Mouse (Mus musculus) cerebellum, adult 9-10 months (tissue): ENCODE results near the gene Cfap45.

Experiments used
- DNase-seq: peaks from one replicate; pipeline ENCODE4 v3.0.0; 2022

Cfap45 gene

DNA sequence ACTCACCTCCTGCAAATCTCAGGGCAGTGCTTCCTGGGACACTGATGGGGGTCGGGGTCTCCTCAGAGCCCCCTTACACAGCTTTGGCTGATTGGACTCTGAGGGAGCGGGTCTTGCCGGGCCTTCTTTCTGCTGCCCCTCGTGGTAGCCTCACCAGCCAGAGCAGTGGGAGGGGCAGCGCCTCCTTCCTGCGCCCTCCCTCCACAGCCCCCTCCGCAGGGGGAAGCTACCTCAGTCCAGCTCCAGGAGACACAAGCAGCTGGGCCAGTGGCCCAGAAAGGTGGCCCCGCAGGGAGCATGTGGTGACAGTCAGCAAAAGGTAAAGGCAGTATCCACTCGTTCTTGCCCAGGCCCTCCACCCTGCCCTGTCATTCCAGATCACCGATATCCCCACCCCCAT lies 23.2 kb upstream of the Cfap45 start:
- no peak for DNase-seq

- DNase-seq, result no peak
Observed at GRCm38 (mm10) chr1:172499765-172500441, 20.7 kb upstream of the Cfap45 start, which contains the start of gene Tagln2. Gene Tagln2, plus strand, starts transcription at chr1:172500047.

GRCm38 (mm10) chr1:172500451-172501370 lies 19.9 kb upstream of the Cfap45 start:
- no peak for DNase-seq

DNA sequence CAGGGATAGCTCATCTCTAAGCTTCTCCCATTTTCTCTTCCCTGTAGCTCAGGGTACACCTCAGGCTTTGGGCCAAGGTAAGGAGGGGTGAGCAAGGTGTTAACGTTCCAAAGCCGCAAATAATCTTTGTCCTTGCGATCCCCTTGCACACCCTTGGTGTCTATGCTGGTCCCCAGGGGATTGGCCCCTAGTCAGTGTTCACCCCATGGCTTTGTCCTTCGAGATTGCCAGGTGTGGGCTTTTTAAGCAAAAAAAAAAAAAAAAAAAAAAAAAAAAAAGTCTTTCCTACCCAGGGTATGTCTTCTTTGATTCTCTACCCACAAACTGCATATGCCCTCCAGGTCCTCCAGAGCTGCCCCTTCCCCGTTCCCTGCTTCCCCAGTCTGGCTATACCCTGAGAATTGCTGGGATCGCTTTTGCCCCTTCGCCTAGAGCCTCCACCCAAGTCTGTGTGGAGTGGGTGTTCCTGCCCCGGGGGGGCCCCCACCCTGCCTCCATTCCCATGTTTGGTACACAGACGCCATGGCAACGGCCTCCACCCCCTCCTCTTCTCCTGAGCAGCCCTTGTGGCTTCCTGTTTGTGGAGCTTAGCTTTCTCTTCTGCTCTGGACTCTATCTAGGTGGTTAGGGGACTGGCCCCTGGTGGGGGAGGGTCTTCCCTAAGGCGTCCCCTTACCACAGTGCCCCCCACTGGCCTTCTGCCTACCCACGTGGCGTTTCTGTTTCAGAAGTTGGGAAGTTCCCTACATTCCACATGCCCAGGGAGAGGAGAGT lies 19.0 kb upstream of the Cfap45 start:
- DNase-seq, result no peak

GRCm38 (mm10) chr1:172502145-172503110 lies 18.2 kb upstream of the Cfap45 start:
- DNase-seq, result no peak

DNA sequence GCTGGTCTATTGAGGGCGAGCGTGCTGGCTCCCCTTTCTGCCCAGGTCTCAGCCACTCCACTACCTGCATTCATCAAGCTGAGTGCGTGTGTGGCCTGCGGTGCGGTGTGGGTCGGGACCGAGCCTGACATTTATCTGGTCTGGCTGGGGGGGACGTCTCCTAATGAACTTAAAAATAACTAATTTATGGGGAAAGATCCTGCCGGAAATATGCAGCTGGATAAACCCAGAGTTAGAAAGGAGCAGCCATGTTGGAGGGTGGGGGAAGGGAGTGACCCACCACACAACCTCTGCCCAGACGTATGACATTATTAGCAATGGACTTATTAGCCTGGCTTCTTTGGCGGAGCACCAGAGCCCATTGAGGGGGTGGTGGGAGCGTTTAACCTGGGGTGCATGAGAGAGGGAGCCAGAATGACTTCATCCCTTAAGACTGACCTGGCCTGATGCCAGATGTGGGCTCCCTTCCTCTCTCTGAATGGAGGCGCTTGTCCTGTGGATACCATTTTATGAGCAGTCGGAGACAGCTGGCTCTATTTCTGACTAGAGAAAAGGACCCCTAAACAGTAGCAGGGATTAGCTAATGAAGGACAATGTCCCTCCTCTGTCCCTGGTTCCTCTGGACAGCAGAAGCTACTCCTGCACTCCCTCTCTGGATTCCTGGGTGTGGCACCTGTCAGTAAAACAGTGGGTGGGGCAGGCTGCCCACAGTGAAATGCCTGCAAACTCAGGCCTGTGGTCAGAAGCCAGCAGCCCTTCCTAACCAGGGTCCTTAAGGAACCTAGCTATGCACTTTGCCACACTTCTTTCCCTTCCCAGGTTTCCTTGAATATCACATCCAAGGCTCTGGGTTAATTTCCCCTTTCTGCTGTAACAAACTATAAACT lies 17.2 kb upstream of the Cfap45 start:
- no peak for DNase-seq

- DNase-seq, result no peak
Observed at GRCm38 (mm10) chr1:172504756-172505155, 15.8 kb upstream of the Cfap45 start.

GRCm38 (mm10) chr1:172507001-172507400 lies 13.6 kb upstream of the Cfap45 start:
- DNase-seq, result no peak

GRCm38 (mm10) chr1:172507701-172508100 lies 12.9 kb upstream of the Cfap45 start:
- no peak for DNase-seq

DNA sequence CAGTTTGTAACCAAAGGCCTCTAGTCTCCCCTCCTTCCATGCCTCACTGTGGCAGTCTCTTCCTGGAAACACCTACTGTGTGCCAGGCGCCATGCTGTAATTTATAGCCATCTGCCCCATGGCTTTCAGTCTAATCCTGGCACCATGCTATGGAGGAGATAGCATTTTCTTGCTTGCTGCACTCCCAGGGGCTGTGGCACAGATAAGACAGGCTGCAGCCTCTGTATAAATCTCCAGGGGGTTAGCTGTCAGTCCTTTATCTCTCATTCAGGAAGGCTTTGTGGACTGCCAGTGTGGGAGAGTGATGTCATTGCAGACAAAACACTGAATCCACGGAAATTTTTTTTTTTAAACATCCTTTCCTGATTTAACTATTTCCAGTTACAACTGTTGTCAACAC lies 12.4 kb upstream of the Cfap45 start:
- DNase-seq, result no peak

- DNase-seq, result no peak
Observed at GRCm38 (mm10) chr1:172509235-172509634, 11.4 kb upstream of the Cfap45 start.

GRCm38 (mm10) chr1:172509983-172510382 lies 10.6 kb upstream of the Cfap45 start:
- DNase-seq, result no peak

DNA sequence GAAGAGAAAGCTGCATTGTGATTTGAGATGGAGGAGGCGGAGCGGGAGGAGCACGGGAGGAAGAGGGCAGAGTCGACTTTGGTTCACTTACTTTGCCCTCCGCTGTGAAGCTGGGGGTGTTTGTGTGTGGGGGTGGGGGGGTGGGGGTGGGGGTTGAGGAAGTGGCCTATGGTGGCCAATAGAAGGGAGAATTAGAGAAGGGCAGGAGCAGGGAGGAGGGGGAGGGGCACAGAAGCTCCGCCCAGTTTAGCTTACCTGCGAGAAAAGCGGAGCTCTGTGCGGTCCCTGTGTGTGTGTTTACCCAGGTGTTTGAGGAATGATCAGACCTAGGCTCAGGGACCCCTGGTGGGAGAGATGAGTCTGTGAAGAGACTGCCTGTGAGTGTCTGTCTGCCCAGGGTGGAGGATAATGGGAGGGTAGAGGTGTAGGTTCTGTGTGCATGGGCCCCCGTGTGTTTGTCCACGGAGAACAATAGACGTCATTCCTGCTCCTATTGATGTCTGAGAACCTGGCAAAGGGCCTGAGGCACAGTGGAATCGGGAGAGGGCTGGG lies 10.1 kb upstream of the Cfap45 start:
- DNase-seq, result no peak

- DNase-seq, result no peak
Observed at GRCm38 (mm10) chr1:172512962-172513361, 7.6 kb upstream of the Cfap45 start.

DNA sequence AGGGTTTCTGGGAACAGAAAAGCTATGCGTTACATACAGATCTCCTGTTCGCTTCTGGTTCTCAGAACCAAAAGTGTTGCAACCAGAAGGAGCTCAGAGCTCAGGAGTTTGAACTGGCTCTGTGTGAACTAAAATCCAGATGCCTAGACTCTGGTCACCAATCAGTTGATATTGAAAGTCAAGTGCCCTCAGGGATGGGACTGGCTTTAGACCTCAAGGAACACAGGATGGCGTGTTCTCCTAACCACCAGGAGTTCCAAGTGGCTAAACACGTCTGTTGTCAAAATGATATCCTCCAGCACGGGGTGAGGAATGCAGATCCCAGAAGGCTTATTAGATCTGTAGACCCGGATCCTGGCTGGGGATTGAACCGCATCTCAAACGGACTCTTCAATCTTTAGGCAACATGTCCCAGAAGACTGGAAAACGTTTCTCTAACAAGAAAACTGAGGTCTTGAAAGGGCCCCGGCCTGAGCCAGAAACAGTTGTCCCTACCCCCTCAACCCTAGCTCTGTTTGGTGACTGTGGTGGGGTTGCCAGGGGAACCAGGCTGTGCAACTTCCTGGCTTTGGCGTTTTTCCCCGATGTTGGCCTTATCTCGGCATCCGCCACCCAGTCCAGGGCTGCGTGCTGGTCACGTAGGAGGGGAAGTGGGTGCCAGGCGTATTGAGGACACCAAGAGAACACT lies 6.9 kb upstream of the Cfap45 start:
- no peak for DNase-seq

GRCm38 (mm10) chr1:172514213-172514529 lies 6.4 kb upstream of the Cfap45 start:
- no peak for DNase-seq

- no peak for DNase-seq
Observed at GRCm38 (mm10) chr1:172514551-172515268, 5.9 kb upstream of the Cfap45 start.

- no peak for DNase-seq
Observed at GRCm38 (mm10) chr1:172515396-172515795, 5.2 kb upstream of the Cfap45 start.

DNA sequence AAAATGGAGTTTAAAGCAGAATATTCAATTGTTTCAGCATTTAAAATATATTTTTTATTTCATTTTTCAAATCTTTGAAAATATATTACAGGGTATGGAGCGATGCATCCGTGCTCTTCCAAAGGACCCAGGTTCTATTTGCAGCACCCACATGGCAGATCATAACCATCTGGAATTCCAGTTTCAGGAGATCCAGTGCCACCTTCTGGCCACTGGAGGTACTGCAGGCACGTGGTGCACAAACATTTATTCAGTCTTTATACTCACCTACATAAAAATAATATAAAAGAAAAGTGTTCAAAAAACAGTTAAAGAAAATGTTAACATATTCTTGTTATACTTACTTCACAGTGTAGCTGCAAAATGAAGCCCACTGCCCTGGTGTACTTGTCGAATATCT lies 2.6 kb upstream of the Cfap45 start:
- DNase-seq, result no peak

DNA sequence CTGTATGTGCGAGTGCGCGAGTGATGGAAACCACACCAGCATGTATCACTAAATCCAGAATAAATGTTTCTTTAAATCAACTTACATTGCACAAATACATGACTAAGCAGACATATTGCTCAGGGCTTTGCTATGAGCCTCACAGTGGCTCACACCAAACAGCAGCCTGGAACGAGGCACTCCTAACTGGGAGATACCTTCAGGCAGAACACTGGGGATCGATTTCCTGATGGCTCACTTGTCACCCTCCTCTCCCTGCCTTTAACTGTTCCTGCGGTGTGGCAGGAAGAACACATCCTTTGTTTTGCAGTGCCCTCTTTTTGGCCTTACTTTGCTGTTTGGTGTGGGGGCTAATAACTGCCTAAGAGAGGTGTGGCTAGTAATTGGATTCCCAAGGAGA lies 957 bp upstream of the Cfap45 start:
- no peak for DNase-seq
